36 mouse cellular contexts compared by ENCODE assay signal in the genomic region with DNA sequence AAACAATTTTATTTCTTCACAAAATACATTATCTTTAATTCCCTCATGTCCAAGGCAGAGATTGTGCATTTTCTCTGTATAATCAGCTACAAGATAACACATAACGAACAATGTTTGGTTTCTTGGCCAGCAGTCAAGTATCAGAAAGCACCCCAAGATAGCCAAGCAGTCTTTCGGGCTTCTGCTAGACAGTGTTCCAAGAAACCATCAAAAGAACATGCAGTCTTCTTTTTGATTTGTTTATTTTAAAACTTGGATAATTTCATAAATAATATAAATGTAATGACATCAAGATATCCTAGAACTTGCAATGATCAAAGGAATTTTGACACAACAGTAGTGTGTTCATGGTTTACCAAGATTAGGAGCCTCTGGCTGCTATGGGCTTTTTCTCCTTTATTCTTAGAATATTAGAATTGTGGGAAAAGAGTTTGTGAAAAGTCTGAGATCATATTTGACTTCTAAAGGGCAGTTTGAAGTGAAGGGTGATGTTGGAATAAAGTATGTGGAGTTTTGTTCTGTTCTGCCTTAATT.
"Had no signal": no experiment of that assay in that cellular context is flagged by ENCODE, and none has a peak within 500 bp of the region (broad histone marks: within the 10 kb centered on the region; RNA-seq: fewer than 3 reads in every experiment).

No protein-coding gene starts in this region.

- H3K27ac ChIP-seq: heart, adult 2 months; heart, embryonic 10.5 days; heart, embryonic 13.5 days; heart, embryonic 15.5 days; hindbrain, embryonic 10.5 days; hindbrain, embryonic 12.5 days; hindbrain, embryonic 13.5 days; hindbrain, embryonic 14.5 days; hindbrain, embryonic 15.5 days; hindbrain, postnatal 0 days; intestine, embryonic 15.5 days; kidney, embryonic 15.5 days; kidney, postnatal 0 days; layer of hippocampus, adult 2 months had no signal

- H3K27me3 ChIP-seq: heart, embryonic 12.5 days; heart, embryonic 13.5 days; heart, embryonic 15.5 days; hindbrain, embryonic 12.5 days; hindbrain, embryonic 13.5 days; hindbrain, embryonic 15.5 days; intestine, embryonic 15.5 days; kidney, embryonic 15.5 days had no signal

- H3K36me3 ChIP-seq: heart, embryonic 10.5 days; heart, embryonic 12.5 days; heart, embryonic 13.5 days; heart, embryonic 15.5 days; hindbrain, embryonic 10.5 days; hindbrain, embryonic 12.5 days; hindbrain, embryonic 13.5 days; hindbrain, embryonic 15.5 days; intestine, embryonic 15.5 days; kidney, embryonic 15.5 days had no signal

- H3K4me3 ChIP-seq: heart, adult 2 months; heart, embryonic 10.5 days; heart, embryonic 12.5 days; heart, embryonic 13.5 days; heart, embryonic 15.5 days; hindbrain, embryonic 10.5 days; hindbrain, embryonic 12.5 days; hindbrain, embryonic 13.5 days; hindbrain, embryonic 15.5 days; intestine, embryonic 15.5 days; kidney, embryonic 15.5 days; layer of hippocampus, adult 2 months had no signal

- H3K9me3 ChIP-seq: heart, embryonic 10.5 days; heart, embryonic 12.5 days; heart, embryonic 15.5 days; hindbrain, embryonic 10.5 days; hindbrain, embryonic 12.5 days; hindbrain, embryonic 13.5 days; hindbrain, embryonic 15.5 days; intestine, embryonic 15.5 days; kidney, embryonic 15.5 days had no signal

- ATAC-seq: hindbrain, embryonic 16.5 days; hindbrain, postnatal 0 days; inflammation-experienced regulatory T-cells, adult 6 months; intestine, embryonic 15.5 days; intestine, embryonic 16.5 days; intestine, postnatal 0 days had no signal

- H3K4me2 ChIP-seq: heart, embryonic 11.5 days; heart, embryonic 12.5 days; heart, embryonic 13.5 days; heart, embryonic 15.5 days; hindbrain, embryonic 12.5 days; hindbrain, embryonic 13.5 days; hindbrain, embryonic 14.5 days; hindbrain, embryonic 15.5 days; intestine, embryonic 15.5 days; kidney, embryonic 15.5 days had no signal

- DNase-seq: heart, adult 18-20 months; heart, adult 2 months; heart, postnatal 10 days; heart, postnatal 14 days; heart, postnatal 36 days; heart, postnatal 4 days; kidney, adult 11 months; kidney, adult 18-20 months; kidney, adult 2 months; kidney, adult 8-10 months; kidney, adult 9 months; kidney, postnatal 10 days; kidney, postnatal 14 days; kidney, postnatal 25 days; kidney, postnatal 36 days; kidney, postnatal 4 days; layer of hippocampus, adult 9-11 months had no signal

- H3K9ac ChIP-seq: heart, embryonic 12.5 days; heart, embryonic 13.5 days; heart, embryonic 15.5 days; hindbrain, embryonic 12.5 days; hindbrain, embryonic 13.5 days; hindbrain, embryonic 14.5 days; hindbrain, embryonic 15.5 days; intestine, embryonic 15.5 days; kidney, embryonic 15.5 days had no signal

- H3K4me1 ChIP-seq: heart, embryonic 10.5 days; heart, embryonic 12.5 days; heart, embryonic 13.5 days; heart, embryonic 15.5 days; hindbrain, embryonic 10.5 days; hindbrain, embryonic 12.5 days; hindbrain, embryonic 13.5 days; hindbrain, embryonic 15.5 days; intestine, embryonic 15.5 days; kidney, embryonic 15.5 days had no signal
